ENCODE assay signal across 8 mouse cellular contexts in the genomic region with DNA sequence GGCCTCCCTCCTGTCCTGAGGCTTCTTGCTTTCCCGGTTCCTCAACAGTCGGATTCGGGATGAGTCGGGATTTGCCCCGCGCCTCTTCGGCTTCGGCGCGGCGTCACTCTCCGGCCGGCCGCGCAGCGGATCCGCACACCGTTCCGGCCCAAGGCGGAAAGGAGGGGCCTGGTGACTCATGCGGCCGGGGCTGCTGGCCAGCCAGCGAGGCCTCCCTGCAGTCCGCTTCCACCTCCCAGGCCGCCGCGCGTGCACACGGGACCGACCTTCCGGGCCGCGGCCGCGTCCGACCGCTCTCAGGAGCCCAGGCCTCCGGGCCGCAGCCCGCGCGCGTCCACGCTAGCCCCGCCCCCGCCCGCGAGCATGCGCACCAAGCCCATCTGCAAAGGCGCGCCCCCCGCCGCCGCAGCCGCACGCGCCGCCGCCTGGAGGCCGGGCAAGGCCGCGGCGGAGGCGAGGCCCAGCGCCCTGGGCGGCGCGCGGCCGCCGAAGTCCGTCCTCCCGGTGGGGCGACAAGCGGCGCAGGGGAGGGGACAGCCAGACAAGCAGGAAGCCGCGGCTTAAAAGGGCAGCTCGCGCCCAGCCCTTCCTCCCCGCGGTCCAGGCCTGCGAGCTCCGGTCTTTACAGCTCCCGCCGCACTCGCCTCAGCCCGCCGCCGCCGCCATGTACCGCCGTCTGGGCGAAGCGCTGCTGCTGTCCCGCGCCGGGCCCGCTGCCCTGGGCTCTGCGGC. TPM values are rescaled to one million over a fixed set of nuclear protein-coding genes. Genes with fewer than 3 reads are reported as not detected.
DNase-seq lines count a peak whose midpoint lies in the region; ATAC-seq and TF ChIP-seq lines count a peak whose summit lies in the region.

A gene (minus strand): TSS at position 260 of the 732 bp plus-strand sequence.
A gene (plus strand): TSS at position 494 of the 732 bp plus-strand sequence.

- peak within 1 kb of the TSS; percentile 90 for H3K27ac ChIP-seq in forebrain, embryonic 16.5 days (ENCODE audit: low read length)
- peak within 1 kb of the TSS; percentile 96 for H3K27ac ChIP-seq in layer of hippocampus, adult 2 months
- peak within 1 kb of the TSS; percentile 96 for H3K27ac ChIP-seq in lung, embryonic 14.5 days (ENCODE audit: low read depth)
- H3K27ac ChIP-seq in olfactory bulb, adult 2 months (ENCODE audit: insufficient read depth, low read depth, low read length): peak within 1 kb of the TSS; percentile 88
- peak within 1 kb of the TSS; percentile 9; the same call in 1 of the 2 replicates for H3K27ac ChIP-seq in thymus, adult 2 months (ENCODE audit: control insufficient read depth, insufficient read depth, low read length)

- peaks cover 24% of the 10 kb centered on the region for H3K4me1 ChIP-seq in forebrain, embryonic 16.5 days (replicated peaks; ENCODE audit: control insufficient read depth, insufficient read depth, low read length)
- no peaks in the 10 kb centered on the region for H3K4me1 ChIP-seq in lung, embryonic 14.5 days (ENCODE audit: insufficient read depth)
- peaks cover 5% of the 10 kb centered on the region; the same call in 1 of the 2 replicates for H3K4me1 ChIP-seq in olfactory bulb, adult 2 months (ENCODE audit: control insufficient read depth, insufficient read depth, low read length)
- peaks cover 8% of the 10 kb centered on the region for H3K4me1 ChIP-seq in thymus, adult 2 months (replicated peaks; ENCODE audit: control insufficient read depth, insufficient read depth, low read length)

- no peak for TF ChIP-seq CTCF in layer of hippocampus, adult 2 months (conservative IDR thresholded peaks at IDR 0.05)
- TF ChIP-seq CTCF in lung, embryonic 14.5 days (IDR thresholded peaks at IDR 0.05; ENCODE audit: low read depth): no peak
- TF ChIP-seq CTCF in olfactory bulb, adult 2 months (IDR thresholded peaks at IDR 0.05; ENCODE audit: insufficient read depth, low read depth, low read length): 0 out of 2 replicates have a peak, but pooled peaks have one; percentile 8
- TF ChIP-seq CTCF in thymus, adult 2 months (IDR thresholded peaks at IDR 0.05; ENCODE audit: borderline replicate concordance, control insufficient read depth, extremely low read depth, insufficient read depth, low read length, poor library complexity): no peak; the same call in 1 of the 2 replicates

- peak; percentile 90 for DNase-seq in ES-CJ7 (ENCODE audit: low read depth, low spot score)
- DNase-seq in cerebellum, adult 11-12 months: peak; percentile 96
- DNase-seq in heart, postnatal 36 days: peak; percentile 97 to 98
- DNase-seq in layer of hippocampus, adult 2 months (ENCODE audit: low spot score in 2 of 2): peak; percentile 91 to 94
- DNase-seq in lung, embryonic 14.5 days: peak; percentile 97
- peak; percentile 89 for DNase-seq in thymus, adult 2 months

- TF ChIP-seq POLR2A in olfactory bulb, adult 2 months (IDR thresholded peaks at IDR 0.05; ENCODE audit: insufficient read depth, low read depth, low read length): peak; percentile 92
- peak; percentile 80 for TF ChIP-seq POLR2A in thymus, adult 2 months (IDR thresholded peaks at IDR 0.05; ENCODE audit: control insufficient read depth, extremely low read depth, insufficient read depth, low read length, poor library complexity)

- H3K9me3 ChIP-seq in forebrain, embryonic 16.5 days (ENCODE audit: control insufficient read depth, low read length): no peaks in the 10 kb centered on the region
- H3K9me3 ChIP-seq in lung, embryonic 14.5 days (ENCODE audit: low read depth, low read length): no peaks in the 10 kb centered on the region

- peak within 1 kb of the TSS; percentile 86 for H3K4me2 ChIP-seq in forebrain, embryonic 16.5 days (ENCODE audit: low read length)
- H3K4me2 ChIP-seq in lung, embryonic 14.5 days: peak within 1 kb of the TSS; percentile 72

- H3K36me3 ChIP-seq in forebrain, embryonic 16.5 days (ENCODE audit: control insufficient read depth, insufficient read depth): no peaks in the 10 kb centered on the region
- H3K36me3 ChIP-seq in lung, embryonic 14.5 days (ENCODE audit: insufficient read depth): no peaks in the 10 kb centered on the region
- no peaks in the 10 kb centered on the region for H3K36me3 ChIP-seq in thymus, adult 2 months (ENCODE audit: control insufficient read depth, insufficient read depth, low read length)

- under 1% methylated on average over 78 of the region's 100 CpGs for WGBS in forebrain, embryonic 16.5 days
- under 1% methylated on average over 97 of the region's 100 CpGs for WGBS in lung, embryonic 14.5 days
- under 1% methylated on average over 98 of the region's 100 CpGs for WGBS in olfactory bulb, adult 2 months
- WGBS in thymus, adult 2 months: under 1% methylated on average over 100 of the region's 100 CpGs

- H3K27me3 ChIP-seq in forebrain, embryonic 16.5 days (replicated peaks; ENCODE audit: control insufficient read depth, insufficient read depth, low read length): no peaks in the 10 kb centered on the region
- H3K27me3 ChIP-seq in lung, embryonic 14.5 days (ENCODE audit: insufficient read depth, low read length): no peaks in the 10 kb centered on the region
- no peaks in the 10 kb centered on the region for H3K27me3 ChIP-seq in thymus, adult 2 months (ENCODE audit: control insufficient read depth, insufficient read depth, low read length)

- H3K4me3 ChIP-seq in forebrain, embryonic 16.5 days (replicated peaks; ENCODE audit: low read length): peak within 1 kb of the TSS; percentile 97
- H3K4me3 ChIP-seq in layer of hippocampus, adult 2 months: peak within 1 kb of the TSS; percentile 95
- peak within 1 kb of the TSS; percentile 87 for H3K4me3 ChIP-seq in lung, embryonic 14.5 days (ENCODE audit: low read depth, low read length)
- peak within 1 kb of the TSS; percentile 99 for H3K4me3 ChIP-seq in olfactory bulb, adult 2 months (ENCODE audit: insufficient read depth, low read depth, low read length)
- H3K4me3 ChIP-seq in thymus, adult 2 months (ENCODE audit: control insufficient read depth, insufficient read depth, low read length): peak within 1 kb of the TSS; percentile 62

- peak within 1 kb of the TSS; percentile 98 for H3K9ac ChIP-seq in forebrain, embryonic 16.5 days (replicated peaks; ENCODE audit: low read depth, low read length)
- peak within 1 kb of the TSS; percentile 83 for H3K9ac ChIP-seq in lung, embryonic 14.5 days

- peak; percentile 93 for ATAC-seq in forebrain, embryonic 16.5 days
- ATAC-seq in lung, embryonic 14.5 days (ENCODE audit: insufficient read depth): peak; percentile 97

- intact Hi-C loops in heart, postnatal 36 days (cut with DNase I): loop anchor here (2.0 to 10.0 kb wide), 3 partner anchors 38 to 364 kb away; a partner anchor contains a TSS

RNA-seq across cellular contexts. Expression of the first gene that starts in this region (rescaled TPM):
- polyA plus RNA-seq in forebrain, embryonic 16.5 days (2015; fragmentation: Nextera tagmentation; extraction: Ambion mirVana): 6.6 TPM in 2 replicates
- total RNA-seq in heart, postnatal 36 days (2021): 1 to 10 TPM; 6.7 to 8.6 TPM
- 10 to 100 TPM; 13.0 to 15.5 TPM for total RNA-seq in layer of hippocampus, adult 2 months (2021)
- 9.9 and 10.7 TPM in 2 replicates for polyA plus RNA-seq in lung, embryonic 14.5 days (2014; fragmentation: Nextera tagmentation; extraction: Ambion mirVana)
- polyA plus RNA-seq in olfactory bulb, adult 2 months (2012; ENCODE audit: insufficient read depth, insufficient read length, low replicate concordance, missing spikeins): not detected in 2 replicates
- 2.8 and 4.2 TPM in 2 replicates for polyA plus RNA-seq in thymus, adult 2 months (2012; rRNA removed)

RNA-seq across cellular contexts. Expression of the second gene that starts in this region (rescaled TPM):
- polyA plus RNA-seq in forebrain, embryonic 16.5 days (2015; fragmentation: Nextera tagmentation; extraction: Ambion mirVana): 86.0 and 94.3 TPM in 2 replicates
- total RNA-seq in heart, postnatal 36 days (2021): 100 to 1,000 TPM; 140 to 154 TPM
- 100 to 1,000 TPM; 316 to 317 TPM for total RNA-seq in layer of hippocampus, adult 2 months (2021)
- polyA plus RNA-seq in lung, embryonic 14.5 days (2014; fragmentation: Nextera tagmentation; extraction: Ambion mirVana): 76.5 and 84.2 TPM in 2 replicates
- 89.8 and 428 TPM in 2 replicates for polyA plus RNA-seq in olfactory bulb, adult 2 months (2012; ENCODE audit: insufficient read depth, insufficient read length, low replicate concordance, missing spikeins)
- 51.8 and 66.1 TPM in 2 replicates for polyA plus RNA-seq in thymus, adult 2 months (2012; rRNA removed)

Comparison
In these comparisons a context has a peak if more than half of its experiments do, and no peak if none do; other contexts are left out.
1. Peak in every context shown above with its lines: DNase-seq, ATAC-seq, H3K4me3 ChIP-seq and H3K27ac ChIP-seq.
2. H3K27ac ChIP-seq: peak in every context shown above with its lines; median percentile 96 in layer of hippocampus, adult 2 months; 96 in lung, embryonic 14.5 days; 90 in forebrain, embryonic 16.5 days; 88 in olfactory bulb, adult 2 months; 9 in thymus, adult 2 months.